Mouse (Mus musculus): ENCODE results near the gene Defa36. TPM values are rescaled to one million over a fixed set of nuclear protein-coding genes. Genes with fewer than 3 reads are reported as not detected.
"Not testable (repeated sequence)": the region's sequence is repeated elsewhere in the genome, so short reads cannot be mapped to it uniquely, and the experiment has no call there.

Gene Defa36
- total RNA-seq (2014; fragmentation: Nextera tagmentation) (not detected in 2 replicates), total RNA-seq (2017) (not detected in 2 replicates)

- not testable (repeated sequence) for ATAC-seq (replicated peaks; ENCODE audit: poor library complexity, severe bottlenecking)
Measured at GRCm38 (mm10) chr8:21427111-21427510, at the start of gene Defa36. Defa36 (plus strand) TSS chr8:21427411.

- not testable (repeated sequence) for ATAC-seq (replicated peaks; ENCODE audit: poor library complexity, severe bottlenecking)
Measured at GRCm38 (mm10) chr8:21378215-21378614, 49.0 kb upstream of the Defa36 start, which contains the start of gene Defa2. Defa2 (plus strand) TSS chr8:21378515.

- not testable (repeated sequence) for ATAC-seq (replicated peaks; ENCODE audit: poor library complexity, severe bottlenecking)
Measured at GRCm38 (mm10) chr8:21391511-21391910, 35.7 kb upstream of the Defa36 start, which contains the start of gene Defa33. Defa33 (plus strand) TSS chr8:21391811.

GRCm38 (mm10) chr8:21456460-21456859 lies 29.2 kb downstream of the Defa36 start, which contains the start of gene Gm7849:
Gm7849 (minus strand) TSS chr8:21456560.
- ATAC-seq (replicated peaks; ENCODE audit: poor library complexity, severe bottlenecking): not testable (repeated sequence)

Other genes starting within 250 kb of the Defa36 start
- not detected in 2 replicates for gene Defa31, start 235.8 kb upstream of the Defa36 start, total RNA-seq (2014; fragmentation: Nextera tagmentation)
- gene Defa31, start 235.8 kb upstream of the Defa36 start, total RNA-seq (2017): not detected in 2 replicates
- gene Gm15293, start 225.8 kb upstream of the Defa36 start, total RNA-seq (2014; fragmentation: Nextera tagmentation): not detected in 2 replicates
- not detected in 2 replicates for gene Gm15293, start 225.8 kb upstream of the Defa36 start, total RNA-seq (2017)
- not detected in 2 replicates for gene Gm15292, start 177.7 kb upstream of the Defa36 start, total RNA-seq (2014; fragmentation: Nextera tagmentation)
- gene Gm15292, start 177.7 kb upstream of the Defa36 start, total RNA-seq (2017): not detected in 2 replicates
- gene Defa27, start 111.9 kb upstream of the Defa36 start, total RNA-seq (2014; fragmentation: Nextera tagmentation): not detected in 2 replicates
- not detected in 2 replicates for gene Defa27, start 111.9 kb upstream of the Defa36 start, total RNA-seq (2017)
- gene Defa29, start 100.4 kb upstream of the Defa36 start, total RNA-seq (2014; fragmentation: Nextera tagmentation): not detected in 2 replicates
- gene Defa29, start 100.4 kb upstream of the Defa36 start, total RNA-seq (2017): not detected in 2 replicates
- not detected in 2 replicates for gene Defa2, start 48.9 kb upstream of the Defa36 start, total RNA-seq (2014; fragmentation: Nextera tagmentation)
- not detected in 2 replicates for gene Defa2, start 48.9 kb upstream of the Defa36 start, total RNA-seq (2017)
- gene Defa33, start 35.6 kb upstream of the Defa36 start, total RNA-seq (2014; fragmentation: Nextera tagmentation): not detected in 2 replicates
- not detected in 2 replicates for gene Defa33, start 35.6 kb upstream of the Defa36 start, total RNA-seq (2017)
- not detected in 2 replicates for gene Gm7849, start 29.1 kb downstream of the Defa36 start, total RNA-seq (2014; fragmentation: Nextera tagmentation)
- gene Gm7849, start 29.1 kb downstream of the Defa36 start, total RNA-seq (2017): not detected in 2 replicates
- gene Defa20, start 81.8 kb downstream of the Defa36 start, total RNA-seq (2014; fragmentation: Nextera tagmentation): not detected in 2 replicates
- gene Defa20, start 81.8 kb downstream of the Defa36 start, total RNA-seq (2017): not detected in 2 replicates
- not detected in 2 replicates for gene Defa32, start 101.6 kb downstream of the Defa36 start, total RNA-seq (2014; fragmentation: Nextera tagmentation)
- not detected in 2 replicates for gene Defa32, start 101.6 kb downstream of the Defa36 start, total RNA-seq (2017)
- gene Defa37, start 138.0 kb downstream of the Defa36 start, total RNA-seq (2014; fragmentation: Nextera tagmentation): not detected in 2 replicates
- gene Defa37, start 138.0 kb downstream of the Defa36 start, total RNA-seq (2017): not detected in 2 replicates
- not detected in 2 replicates for gene Defa28, start 155.6 kb downstream of the Defa36 start, total RNA-seq (2014; fragmentation: Nextera tagmentation)
- not detected in 2 replicates for gene Defa28, start 155.6 kb downstream of the Defa36 start, total RNA-seq (2017)
- not detected in 2 replicates for gene Gm7861, start 167.1 kb downstream of the Defa36 start, total RNA-seq (2014; fragmentation: Nextera tagmentation)
- not detected in 2 replicates for gene Gm7861, start 167.1 kb downstream of the Defa36 start, total RNA-seq (2017)
- gene Defa26, start 190.8 kb downstream of the Defa36 start, total RNA-seq (2014; fragmentation: Nextera tagmentation): not detected in 2 replicates
- not detected in 2 replicates for gene Defa26, start 190.8 kb downstream of the Defa36 start, total RNA-seq (2017)
- gene Defa17, start 228.4 kb downstream of the Defa36 start, total RNA-seq (2014; fragmentation: Nextera tagmentation): not detected in 2 replicates
- gene Defa17, start 228.4 kb downstream of the Defa36 start, total RNA-seq (2017): not detected in 2 replicates
- gene Defa34, start 238.4 kb downstream of the Defa36 start, total RNA-seq (2014; fragmentation: Nextera tagmentation): not detected in 2 replicates
- gene Defa34, start 238.4 kb downstream of the Defa36 start, total RNA-seq (2017): not detected in 2 replicates

Data from granulocyte monocyte progenitor cell, adult 5-6 weeks (primary cell).